Mouse (Mus musculus) B cell, adult 67 days (primary cell): Measurements from ENCODE around the gene Guca1a. TPM values are rescaled to one million over a fixed set of nuclear protein-coding genes. Genes with fewer than 3 reads are reported as not detected.

Experiments
- total RNA-seq, 2 experiments: library from RNA; stranded (reverse); gene quantifications; 4 replicates each; pipeline ENCODE4 v1.2.4; 2023

Guca1a gene
- total RNA-seq, result not detected

DNA sequence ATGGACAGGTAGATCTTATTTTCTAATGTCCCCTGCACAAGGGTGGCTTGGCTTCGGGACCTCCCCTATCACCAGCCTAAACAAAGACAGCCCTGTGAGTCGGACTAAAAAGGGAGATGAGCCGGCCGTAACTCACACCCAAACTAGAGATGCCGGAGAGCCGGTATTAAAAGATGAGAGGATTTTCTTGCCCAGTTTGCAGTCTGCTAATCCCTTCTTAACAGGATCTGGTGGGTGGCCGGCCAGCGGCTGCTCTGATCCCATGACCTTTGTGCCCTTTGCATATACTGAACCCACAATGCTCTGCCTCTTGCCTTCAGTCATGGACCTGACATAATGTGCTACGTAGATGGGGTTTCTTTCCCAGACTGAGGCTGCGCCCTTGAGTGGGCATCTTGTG is at the start of gene Guca1a:
Guca1a (minus strand) TSS at position 134 of the 400 bp plus-strand sequence.

DNA sequence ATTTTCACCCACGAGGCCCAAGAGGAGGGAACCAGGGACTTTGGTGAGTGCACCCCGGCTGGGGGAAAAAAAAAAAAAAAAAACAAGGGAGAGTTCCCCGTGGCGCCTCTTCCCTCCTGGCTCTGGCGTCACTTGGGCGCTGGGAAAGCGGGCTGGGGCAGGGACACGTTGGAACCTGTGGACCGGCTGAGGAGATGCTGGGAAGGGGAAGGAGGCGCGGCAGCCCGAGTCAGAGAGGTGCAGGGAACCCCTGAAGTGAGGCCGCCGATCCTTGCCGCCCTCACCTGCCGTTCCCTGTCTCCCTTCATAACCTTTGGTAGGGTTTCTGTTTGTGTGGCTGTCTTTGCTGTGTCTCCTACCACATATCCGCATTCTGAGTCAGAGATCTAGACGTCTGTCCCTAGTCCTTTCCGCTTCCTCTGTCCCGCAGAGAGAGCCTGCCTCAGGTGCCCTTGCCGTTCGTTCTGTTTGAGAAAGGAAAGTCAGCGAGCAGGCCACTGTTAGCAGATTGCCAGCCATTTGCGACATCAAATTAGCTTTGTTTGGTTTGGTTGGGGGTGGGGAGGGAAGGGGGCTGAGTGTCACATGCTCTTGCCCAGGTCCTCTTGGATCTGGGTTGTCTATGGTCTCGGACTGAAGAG is 36.6 kb upstream of the Guca1a start, which contains the start of gene 1700001C19Rik:
1700001C19Rik (minus strand) TSS at position 470 of the 641 bp plus-strand sequence.

GRCm38 (mm10) chr17:47436156-47436906 is 35.9 kb upstream of the Guca1a start, which contains the start of gene AI661453:
AI661453 (plus strand) TSS chr17:47436615.

GRCm38 (mm10) chr17:47385145-47385544 is 15.2 kb downstream of the Guca1a start, which contains the start of gene Guca1b:
Guca1b (plus strand) TSS chr17:47385393.

GRCm38 (mm10) chr17:47368401-47369086 is 31.8 kb downstream of the Guca1a start, which contains the start of gene Mrps10:
Mrps10 (plus strand) TSS chr17:47368887.

Other genes with a start within 250 kb of the Guca1a start
- 10 to 100 TPM; 21.8 to 30.0 TPM for gene Mrps10, start 31.7 kb downstream of the Guca1a start, total RNA-seq
- gene Guca1b, start 15.2 kb downstream of the Guca1a start, total RNA-seq, result 1 to 10 TPM; 2.5 to 3.7 TPM
- not detected for gene AI661453, start 36.0 kb upstream of the Guca1a start, total RNA-seq
- gene 1700001C19Rik, start 36.8 kb upstream of the Guca1a start, total RNA-seq, result not detected
- 10 to 100 TPM; 61.4 to 65.7 TPM for gene Taf8, start 101.7 kb upstream of the Guca1a start, total RNA-seq
- 100 to 1,000 TPM; 151 to 249 TPM for gene Ccnd3, start 104.5 kb upstream of the Guca1a start, total RNA-seq
- gene Bysl, start 210.9 kb upstream of the Guca1a start, total RNA-seq, result 10 to 100 TPM; 11.5 to 12.2 TPM
- gene Med20, start 211.0 kb upstream of the Guca1a start, total RNA-seq, result 10 to 100 TPM; 53.3 to 77.0 TPM
- gene Gm20517, start 211.0 kb upstream of the Guca1a start, total RNA-seq, result 1 to 10 TPM; 2.4 to 3.5 TPM
- 1 to 10 TPM; 5.7 to 6.7 TPM for gene Usp49, start 230.1 kb upstream of the Guca1a start, total RNA-seq